Mouse (Mus musculus) lung, adult 2 months (tissue): Measurements from ENCODE around the gene Prss35.

Experiments
- CTCF ChIP-seq: fragments of 200-500 bp; IDR thresholded peaks from 2 replicates; pipeline ENCODE4 v1.5.1; 2011; ENCODE audit warnings: mild to moderate bottlenecking, low read length, control low read depth; ENCODE audit not compliant: insufficient read depth
- POLR2A ChIP-seq: fragments of 200-500 bp; IDR thresholded peaks from 2 replicates; pipeline ENCODE4 v1.6.1; 2011; ENCODE audit warnings: low read depth, mild to moderate bottlenecking, control low read depth, low read length, borderline replicate concordance; ENCODE audit errors: extremely low read depth

GRCm38 (mm10) chr9:86725066-86725465 lies 18.4 kb upstream of the Prss35 start:
- TF ChIP-seq POLR2A = no peak
- no peak for TF ChIP-seq CTCF
